Mouse (Mus musculus) cerebellum, adult 2 months (tissue): ENCODE measurements around the gene Mrpl28.

Experiments
- CTCF ChIP-seq: fragments of 200-500 bp; IDR thresholded peaks from 2 replicates; pipeline ENCODE4 v1.5.1; 2011; ENCODE audit warnings: low read depth, mild to moderate bottlenecking, control low read depth, low read length, moderate library complexity, borderline replicate concordance; ENCODE audit not compliant: insufficient read depth
- POLR2A ChIP-seq: fragments of 200-500 bp; IDR thresholded peaks from 2 replicates; pipeline ENCODE4 v1.6.1; 2011; ENCODE audit warnings: low read length, control low read depth, borderline replicate concordance; ENCODE audit not compliant: insufficient read depth

DNA sequence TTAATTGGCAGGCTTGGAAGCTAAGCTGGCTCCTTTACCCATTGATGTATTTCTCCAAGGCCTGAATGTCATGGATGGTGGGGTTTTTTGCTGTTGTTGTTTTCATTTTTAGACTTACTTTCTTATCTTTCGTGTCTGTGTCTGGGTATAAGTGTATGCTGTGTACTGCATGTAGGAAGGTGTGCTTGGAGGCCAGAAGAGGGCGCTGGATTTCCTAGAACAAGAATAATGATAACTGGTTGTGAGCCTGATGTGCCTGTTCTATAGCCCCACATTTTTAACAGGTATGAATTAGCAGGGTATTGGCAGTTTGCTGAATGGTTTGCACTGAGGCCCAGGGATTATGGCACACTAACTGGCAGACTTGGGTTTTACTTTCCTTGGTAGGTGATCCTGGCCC, 25.8 kb downstream of the Mrpl28 start:
- no peak for TF ChIP-seq CTCF
- no peak for TF ChIP-seq POLR2A
